Mouse (Mus musculus) fat pad, adult 2 months (tissue): ENCODE measurements around the gene Idnk.

Experiments
- DNase-seq: peaks from one replicate; pipeline ENCODE4 v3.0.0-alpha.2; 2011; ENCODE audit warnings: low read depth, low spot score; ENCODE audit errors: extremely low read depth

Idnk gene

GRCm38 (mm10) chr13:58157447-58158098 lies at the start of gene Idnk:
Idnk (plus strand) TSS chr13:58157649.
- DNase-seq, result no peak

DNA sequence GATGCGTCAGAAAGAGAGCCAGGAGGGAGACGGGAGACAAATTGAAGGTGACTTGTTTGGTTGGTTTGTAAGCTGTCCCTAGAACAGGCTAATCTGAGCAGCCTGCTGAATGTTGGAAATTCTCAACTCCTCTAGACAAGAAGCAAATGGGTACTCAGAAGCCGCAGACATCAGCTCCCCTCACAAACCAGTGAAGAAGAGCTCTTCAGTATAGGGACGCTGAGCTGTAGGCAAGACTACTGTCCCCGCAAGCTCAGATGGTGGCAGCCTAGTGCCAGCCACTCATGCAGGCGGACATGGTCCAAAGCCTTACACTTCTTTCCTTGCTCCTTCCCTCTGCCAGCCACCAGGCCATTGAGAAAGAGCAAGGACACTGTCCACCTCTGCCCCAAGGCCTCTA lies 46.1 kb upstream of the Idnk start:
- no peak for DNase-seq

GRCm38 (mm10) chr13:58112191-58112590 lies 45.3 kb upstream of the Idnk start:
- no peak for DNase-seq

- no peak for DNase-seq
Measured at GRCm38 (mm10) chr13:58112601-58113041, 44.8 kb upstream of the Idnk start.

- DNase-seq, result no peak
Measured at GRCm38 (mm10) chr13:58113061-58113900, 44.2 kb upstream of the Idnk start, which contains the start of gene Klhl3. Klhl3 (minus strand) TSS chr13:58113592.

DNA sequence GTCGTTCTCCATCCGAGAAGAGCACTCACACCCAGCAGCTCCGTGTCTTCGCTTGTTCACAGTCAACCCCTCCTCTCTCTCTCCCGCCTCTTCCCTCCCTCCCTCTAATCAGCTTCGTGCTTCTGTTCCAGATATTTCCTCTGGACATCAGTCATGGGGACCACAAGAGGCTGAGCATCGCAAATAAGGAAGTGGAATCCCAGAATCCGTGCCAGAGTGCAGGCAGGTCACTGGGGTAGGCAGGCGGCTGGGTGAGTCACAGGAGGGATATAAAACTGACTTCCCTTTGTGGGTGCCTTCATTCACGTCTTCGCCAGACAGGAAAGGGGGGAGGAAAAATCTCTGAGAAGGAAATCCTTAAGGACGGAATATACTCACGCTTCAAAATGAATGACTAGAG lies 42.2 kb upstream of the Idnk start:
- no peak for DNase-seq

GRCm38 (mm10) chr13:58116801-58117200 lies 40.6 kb upstream of the Idnk start:
- no peak for DNase-seq

DNA sequence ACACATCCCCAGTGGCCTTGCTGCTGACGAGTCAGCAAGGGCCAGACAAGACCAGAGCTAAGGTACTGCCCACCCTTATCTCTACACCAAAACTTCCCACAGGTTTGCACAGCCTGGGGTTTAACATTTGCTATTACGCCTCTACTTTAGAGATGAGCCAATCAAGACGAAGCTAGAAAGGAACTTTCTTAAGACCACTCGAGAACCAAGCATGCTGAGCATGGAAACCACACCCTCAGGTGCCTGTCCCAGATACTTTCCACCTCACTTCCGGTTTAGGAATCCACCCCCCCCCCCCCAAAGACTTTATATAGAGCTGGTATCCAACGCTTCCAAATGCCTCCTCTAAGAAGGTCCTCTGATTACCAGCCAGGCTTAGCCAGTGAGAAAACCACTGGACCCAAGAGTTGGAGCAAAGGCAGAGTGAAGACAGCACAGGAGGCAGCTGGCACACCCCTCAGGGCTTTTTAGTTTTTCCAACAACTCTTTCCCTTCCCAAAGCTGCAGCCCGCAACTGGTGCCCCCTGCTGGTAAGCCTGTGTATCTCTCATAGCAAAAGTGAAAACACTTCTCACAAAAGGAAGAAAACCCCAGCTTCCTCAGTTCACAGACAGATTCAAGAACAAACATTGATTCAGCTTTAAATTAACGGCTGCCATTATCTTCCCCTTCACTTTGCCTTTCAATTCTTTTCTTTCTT lies 40.0 kb upstream of the Idnk start:
- DNase-seq, result no peak

GRCm38 (mm10) chr13:58122786-58123297 lies 34.6 kb upstream of the Idnk start:
- no peak for DNase-seq

GRCm38 (mm10) chr13:58123381-58123780 lies 34.1 kb upstream of the Idnk start:
- no peak for DNase-seq

DNA sequence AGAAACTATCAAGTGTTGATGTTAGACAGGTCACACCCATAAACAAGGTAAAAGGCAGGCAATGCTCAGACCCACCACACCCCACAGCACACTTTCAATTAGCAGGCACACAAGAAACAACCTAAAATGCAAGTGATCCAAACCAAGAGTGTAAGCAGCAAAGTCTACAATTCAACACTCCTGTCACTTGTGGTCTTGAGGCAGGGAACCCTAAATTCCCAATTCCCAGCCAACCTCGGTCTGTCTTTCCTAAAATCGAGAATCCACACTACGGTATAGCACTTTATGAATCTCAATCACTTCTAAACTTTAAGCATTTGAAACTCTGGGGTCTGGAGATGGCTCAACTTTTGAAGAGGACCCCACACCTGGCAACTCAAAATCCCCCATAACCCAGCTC lies 33.2 kb upstream of the Idnk start:
- DNase-seq, result no peak

DNA sequence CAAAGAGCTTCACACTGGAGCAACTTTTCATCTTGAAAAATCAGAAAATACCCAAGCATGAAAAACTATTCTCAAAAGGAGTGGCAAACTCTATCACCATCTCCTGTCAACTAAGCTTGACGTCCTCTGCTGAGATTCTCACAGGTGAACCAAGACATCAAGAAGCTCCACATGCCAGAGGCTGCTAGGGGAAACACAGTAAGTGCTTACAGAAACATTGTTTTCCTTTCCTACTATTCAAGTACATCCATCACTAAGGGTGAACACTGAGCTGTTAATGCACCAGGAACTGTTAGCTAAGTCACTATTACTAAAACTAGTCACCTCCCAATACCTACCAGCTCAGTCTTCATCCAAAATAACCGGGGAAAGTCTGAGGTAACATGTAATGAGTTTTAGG lies 32.5 kb upstream of the Idnk start:
- DNase-seq, result no peak

DNA sequence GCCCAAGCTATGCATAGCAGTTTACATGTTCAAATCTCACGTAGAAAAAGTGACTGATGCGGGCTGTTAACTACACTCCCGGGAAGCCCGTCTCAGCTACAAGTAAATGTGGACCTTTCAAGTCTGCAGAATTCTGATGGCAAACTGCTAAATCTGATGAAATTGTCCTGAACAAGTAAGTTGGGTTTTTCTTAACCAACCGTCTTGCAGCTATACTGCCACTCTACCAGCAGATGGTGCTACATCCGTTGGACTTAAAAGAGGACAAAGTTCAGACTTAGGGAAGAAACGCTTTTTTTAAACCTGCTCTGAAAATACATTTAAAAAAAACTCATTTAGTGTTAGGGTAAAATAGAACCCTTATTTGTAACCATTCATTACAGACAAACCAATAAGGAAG lies 31.3 kb upstream of the Idnk start:
- DNase-seq, result no peak

DNA sequence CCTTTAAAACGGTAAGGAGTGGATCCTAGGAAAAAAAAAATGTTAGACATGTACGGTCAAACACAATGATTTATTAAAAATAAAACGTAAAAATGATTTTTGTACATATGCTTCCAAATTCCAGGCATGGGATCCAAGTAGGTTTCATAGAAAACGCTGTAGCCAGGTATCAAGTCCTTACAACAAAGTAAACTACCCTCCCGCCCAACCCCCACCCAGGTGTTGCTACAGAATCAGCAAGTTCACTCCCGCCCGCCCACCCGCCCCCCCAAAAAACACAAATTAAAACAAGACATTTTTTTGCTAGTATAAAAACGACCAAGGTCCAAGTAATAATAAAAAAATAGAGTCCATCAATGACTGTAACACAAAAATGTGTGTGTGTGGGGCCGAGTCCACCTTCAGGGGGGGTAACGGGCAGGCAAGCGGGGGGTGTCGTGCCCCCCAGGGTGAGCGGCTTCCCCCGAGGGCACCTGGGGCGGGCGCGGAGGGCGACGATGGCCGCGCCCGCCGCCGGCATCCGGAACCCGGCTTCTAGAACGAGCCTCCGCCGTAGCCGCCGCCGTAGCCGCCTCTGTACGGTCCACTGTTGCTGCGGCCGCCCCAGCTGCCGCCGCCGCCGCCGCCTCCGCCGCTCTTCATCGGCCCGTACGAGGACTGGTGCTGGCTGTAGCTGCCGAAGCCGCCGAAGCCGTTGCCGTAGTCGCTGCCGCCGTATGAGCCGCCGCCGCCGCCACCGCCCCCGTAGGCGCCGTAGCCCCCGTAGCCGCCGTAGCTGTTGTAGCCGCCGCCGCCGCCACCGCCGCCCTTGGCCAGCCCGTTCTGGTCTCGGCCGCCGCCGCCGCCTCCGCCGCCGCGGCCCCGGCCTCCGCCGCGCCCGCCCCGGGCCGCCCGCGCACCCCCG lies 30.3 kb upstream of the Idnk start:
- DNase-seq, result no peak

- no peak for DNase-seq
Measured at GRCm38 (mm10) chr13:58127766-58128361, 29.6 kb upstream of the Idnk start.

DNA sequence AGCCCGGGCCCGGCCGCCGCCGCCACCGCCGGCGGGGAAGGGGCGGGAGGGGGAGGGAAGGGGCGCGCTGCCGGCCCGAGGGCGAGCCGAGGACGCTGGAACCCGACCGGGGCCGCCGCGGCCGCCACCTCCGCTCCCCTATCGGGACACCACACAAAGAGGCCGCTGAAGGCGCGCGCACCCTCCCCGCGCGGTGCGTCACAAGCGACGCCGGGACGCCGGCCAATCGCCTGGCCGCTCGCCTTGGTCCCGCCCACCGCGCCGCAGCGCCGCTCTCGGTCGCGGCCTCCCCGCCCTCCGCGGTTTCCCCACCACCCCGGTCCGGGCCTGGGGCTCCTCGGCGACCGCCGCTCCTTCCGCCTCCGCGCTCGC lies 29.1 kb upstream of the Idnk start, which contains the start of gene Hnrnpa0:
TSS of gene Hnrnpa0 (minus strand) at position 161 of the 372 bp plus-strand sequence.
- no peak for DNase-seq

DNA sequence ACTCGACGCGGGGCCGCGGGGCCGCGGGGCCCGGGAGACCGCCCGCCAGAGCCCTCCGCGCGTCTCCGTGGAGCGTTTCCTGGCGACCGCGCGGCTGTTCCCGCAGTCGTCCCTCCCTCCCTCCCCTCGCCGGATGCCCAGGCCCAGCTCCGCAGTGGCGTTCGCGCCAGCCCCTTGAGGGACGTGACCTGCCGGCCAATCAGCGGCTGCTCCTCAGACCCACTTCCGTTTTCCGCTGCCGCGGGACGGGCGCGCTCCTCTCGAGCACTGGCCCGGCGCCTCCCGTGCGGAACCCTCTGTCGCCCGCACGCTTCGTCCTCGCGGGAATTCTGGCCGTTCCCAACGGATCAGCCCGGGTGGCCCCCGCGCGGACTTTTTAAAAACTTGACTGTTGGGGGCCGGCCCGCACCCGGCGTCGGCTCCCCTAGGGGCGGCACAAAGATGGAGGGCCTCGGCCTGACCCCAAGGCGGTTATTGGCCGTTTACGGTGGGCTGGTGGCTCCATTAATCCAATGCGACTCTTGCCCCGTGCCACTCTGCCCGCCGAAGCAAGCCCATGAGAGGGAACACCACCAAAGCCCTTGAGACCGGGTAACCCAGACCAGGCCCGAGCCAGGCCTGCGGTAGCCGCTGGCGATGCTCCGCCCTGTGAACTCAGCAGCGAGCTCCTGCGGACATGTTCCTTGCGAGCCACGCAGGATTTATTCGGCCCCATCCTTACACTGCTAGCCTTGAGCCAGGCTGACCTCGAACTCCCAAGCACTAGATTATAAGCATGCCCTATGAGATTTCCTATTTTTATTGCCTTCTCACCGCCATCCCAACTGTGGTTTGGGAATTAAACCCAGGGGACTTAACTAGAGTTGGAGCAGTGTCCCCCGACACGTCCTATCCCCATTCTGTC lies 28.4 kb upstream of the Idnk start:
- no peak for DNase-seq

- no peak for DNase-seq
Measured at GRCm38 (mm10) chr13:58129687-58130246, 27.7 kb upstream of the Idnk start.

GRCm38 (mm10) chr13:58131692-58132091 lies 25.8 kb upstream of the Idnk start:
- no peak for DNase-seq
